In genomic region chr7:70256806-70257205, GRCm38 (mm10) we compare ENCODE assay signal across 19 mouse cellular contexts.
A peak's percentile ranks its signal among the peaks of the same experiment; 100 is the strongest.
DNase-seq lines count a peak whose midpoint lies in the region; ATAC-seq and TF ChIP-seq lines count a peak whose summit lies in the region.
"Had no signal": no experiment of that assay in that cellular context is flagged by ENCODE, and none has a peak within 500 bp of the region (broad histone marks: within the 10 kb centered on the region; RNA-seq: fewer than 3 reads in every experiment).

No protein-coding gene starts in this region.

- no peak for ATAC-seq in midbrain, embryonic 11.5 days (ENCODE audit: low FRiP score)
- ATAC-seq: activated CD4-positive, CD25-positive, alpha-beta regulatory T cell, adult 4 months; CD4-positive, CD25-positive, alpha-beta regulatory T cell, adult 4 months; Patski had no signal

- H3K79me2 ChIP-seq in heart, adult 2 months (replicated peaks; ENCODE audit: control insufficient read depth, insufficient read depth, low read length): no peaks in the 10 kb centered on the region

- no peaks in the 10 kb centered on the region for H3K4me1 ChIP-seq in heart, adult 2 months (ENCODE audit: control insufficient read depth, insufficient read depth, low read length)
- no peaks in the 10 kb centered on the region for H3K4me1 ChIP-seq in midbrain, embryonic 11.5 days (ENCODE audit: control insufficient read depth, insufficient read depth, low read length)
- no peaks in the 10 kb centered on the region for H3K4me1 ChIP-seq in midbrain, embryonic 10.5 days

- H3K9me3 ChIP-seq in midbrain, embryonic 11.5 days (ENCODE audit: control insufficient read depth, low read length): no peaks in the 10 kb centered on the region
- H3K9me3 ChIP-seq in midbrain, embryonic 10.5 days (replicated peaks): no peaks in the 10 kb centered on the region

- WGBS in heart, adult 2 months: 95% methylated on average over 4 of the region's 4 CpGs
- 91% methylated on average over 4 of the region's 4 CpGs for WGBS in midbrain, embryonic 11.5 days
- 95% methylated on average over 4 of the region's 4 CpGs for WGBS in midbrain, embryonic 10.5 days

- intact Hi-C loops in heart, adult 2 months (cut with DNase I): no loop called here

- no peak overlapping the region for H3K27ac ChIP-seq in heart, adult 2 months
- H3K27ac ChIP-seq in midbrain, embryonic 11.5 days (ENCODE audit: low read depth, low read length): no peak overlapping the region
- H3K27ac ChIP-seq in midbrain, embryonic 10.5 days (replicated peaks): no peak overlapping the region

- H3K27me3 ChIP-seq in heart, adult 2 months (ENCODE audit: control insufficient read depth, insufficient read depth, low read length): no peaks in the 10 kb centered on the region
- H3K27me3 ChIP-seq in midbrain, embryonic 11.5 days (ENCODE audit: control insufficient read depth, insufficient read depth, low read length): no peaks in the 10 kb centered on the region
- no peaks in the 10 kb centered on the region for H3K27me3 ChIP-seq in midbrain, embryonic 10.5 days (ENCODE audit: low read depth, poor library complexity, severe bottlenecking)
- H3K27me3 ChIP-seq: CH12.LX, Patski had no signal

- no peak overlapping the region for H3K4me3 ChIP-seq in heart, adult 2 months
- no peak overlapping the region for H3K4me3 ChIP-seq in midbrain, embryonic 11.5 days (ENCODE audit: low read depth, low read length)
- no peak overlapping the region for H3K4me3 ChIP-seq in midbrain, embryonic 10.5 days

- no peak for TF ChIP-seq CTCF in heart, adult 2 months (IDR thresholded peaks at IDR 0.05)

- no peak for TF ChIP-seq EP300 in heart, adult 2 months (IDR thresholded peaks at IDR 0.05; ENCODE audit: insufficient read depth, low read depth, low read length)

- TF ChIP-seq POLR2A in heart, adult 2 months (IDR thresholded peaks at IDR 0.05; ENCODE audit: insufficient read depth, low read depth, low read length): no peak

- no peaks in the 10 kb centered on the region for H3K36me3 ChIP-seq in heart, adult 2 months (ENCODE audit: control insufficient read depth, insufficient read depth, low read length)
- H3K36me3 ChIP-seq in midbrain, embryonic 11.5 days (ENCODE audit: control insufficient read depth, insufficient read depth, low read length): no peaks in the 10 kb centered on the region
- H3K36me3 ChIP-seq in midbrain, embryonic 10.5 days: no peaks in the 10 kb centered on the region
- H3K36me3 ChIP-seq: G1E had no signal

- no peak overlapping the region for H3K4me2 ChIP-seq in midbrain, embryonic 11.5 days

- DNase-seq in heart, adult 11 months: peak; percentile 87
- DNase-seq in heart, adult 2 months: no peak
- peak; percentile 73 for DNase-seq in midbrain, embryonic 11.5 days (ENCODE audit: low spot score, missing footprints)
- DNase-seq in midbrain, embryonic 10.5 days (ENCODE audit: low spot score): no peak
- DNase-seq: adrenal gland, adult 2 months; adrenal gland, adult 8-10 months; adrenal gland, postnatal 10 days; adrenal gland, postnatal 14 days; adrenal gland, postnatal 25 days; adrenal gland, postnatal 36 days; B cell, adult 2 months; cerebellum, adult 11 months; cerebellum, adult 11-12 months; cerebellum, adult 18-20 months had no signal

- no peak overlapping the region for H3K9ac ChIP-seq in heart, adult 2 months (ENCODE audit: low read depth, low read length)
- H3K9ac ChIP-seq in midbrain, embryonic 11.5 days (ENCODE audit: low read length): no peak overlapping the region

Comparison
In these comparisons a context has a peak if more than half of its experiments do, and no peak if none do; other contexts are left out.
1. DNase-seq: peak in heart, adult 11 months (single experiment) and midbrain, embryonic 11.5 days (single experiment); none in heart, adult 2 months (0 of 2) and midbrain, embryonic 10.5 days (single experiment).